Mouse (Mus musculus) Patski (cell line): ENCODE measurements around the gene Tpk1. TPM values are rescaled to one million over a fixed set of nuclear protein-coding genes. Genes with fewer than 3 reads are reported as not detected.
"Not testable (repeated sequence)": the region's sequence is repeated elsewhere in the genome, so short reads cannot be mapped to it uniquely, and the experiment has no call there.

ENCODE experiments used
- ATAC-seq: fragments of 100-300 bp; one replicate; pipeline ENCODE4 v1.8.0; 2021
- CTCF ChIA-PET: fragments of 350-600 bp; sonication (Branson Sonifier 250); formaldehyde crosslinking; loops from one replicate; lab custom pipeline; 2022; ENCODE audit warnings: inconsistent platforms; lab: Charles Lee
- POLR2A ChIA-PET: fragments of 350-600 bp; sonication (Branson Sonifier 250); formaldehyde crosslinking; loops from one replicate; lab custom pipeline; 2022; ENCODE audit warnings: antibody characterized with exemption, inconsistent platforms; lab: Charles Lee
- DNase-seq: peaks from one replicate; pipeline ENCODE4 v3.0.0-alpha.2; 2011; ENCODE audit warnings: low read depth, low spot score
- H3K27me3 ChIP-seq: fragments of 371-371 bp; one replicate; pipeline ENCODE4 v1.5.1; 2021
- CTCF ChIP-seq: fragments of 100-300 bp; IDR thresholded peaks from one replicate; pipeline ENCODE4 v1.5.1; 2021
- in situ Hi-C: fragments of 300-500 bp; cut with MboI; formaldehyde crosslinking; loops from 3 replicates; pipeline ENCODE4 v1.11.1; 2018; ENCODE audit warnings: low pct_unique_long_range_greater_than_20kb, mixed read lengths
- polyA plus RNA-seq: library from polyadenylated mRNA; unstranded; gene quantifications from one replicate; pipeline ENCODE4 v1.2.3, GENCODE M21; 2021

Gene Tpk1
- polyA plus RNA-seq, 1 experiment from 2014 or later = 6.4 TPM

DNA sequence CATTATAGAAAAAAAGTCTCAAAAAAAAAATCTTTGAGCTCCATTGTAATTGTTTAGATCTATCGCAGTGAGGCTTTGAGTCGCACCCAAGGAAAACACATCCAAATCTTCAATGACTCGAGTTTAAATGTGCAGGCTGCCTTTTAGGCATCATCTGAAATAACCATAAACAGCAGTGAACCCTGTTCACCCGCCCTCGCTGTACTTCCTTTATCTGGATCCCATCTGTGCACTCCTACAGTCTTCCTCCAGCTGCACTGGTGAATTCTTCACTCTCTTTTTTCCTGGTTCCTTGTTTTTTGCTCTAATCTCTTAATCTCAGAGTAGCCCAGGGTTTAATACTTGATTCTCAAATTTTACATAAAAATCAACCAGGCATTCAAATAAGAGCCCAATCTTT, 23.7 kb downstream of the Tpk1 start:
- CTCF ChIA-PET = interaction anchor here (1.2 kb wide), 1 partner anchor 12 kb away, joined by 3 read pairs; no protein-coding TSS in a partner anchor
- in situ Hi-C loops = no loop called here
- no peak for TF ChIP-seq CTCF
- DNase-seq = no peak
- POLR2A ChIA-PET = no interaction called here
- no peaks in the 10 kb centered on the region for H3K27me3 ChIP-seq
- no peak for ATAC-seq

DNA sequence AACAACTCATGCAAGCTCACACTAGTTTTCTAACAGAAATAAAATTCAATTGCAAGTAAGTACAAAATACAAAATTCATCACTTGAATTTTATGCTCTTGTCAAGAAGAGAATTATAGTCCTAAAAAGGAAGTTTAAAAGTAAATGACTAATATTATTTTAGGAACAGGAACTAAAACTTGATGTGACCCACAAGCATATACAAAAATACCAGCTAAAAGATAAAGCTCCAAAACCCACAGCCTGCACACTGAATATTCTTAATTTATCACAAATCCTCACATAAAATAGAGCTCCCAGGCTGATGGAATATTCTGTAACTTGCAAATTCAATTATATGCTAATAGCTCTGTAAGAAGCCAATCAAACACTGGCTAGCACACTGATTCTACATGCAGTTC, 25.5 kb downstream of the Tpk1 start:
- TF ChIP-seq CTCF = no peak
- CTCF ChIA-PET = interaction anchor here (1.0 kb wide), 1 partner anchor 13 kb away, joined by 3 read pairs; no protein-coding TSS in a partner anchor
- no peak for DNase-seq
- ATAC-seq = no peak
- POLR2A ChIA-PET = no interaction called here
- no peaks in the 10 kb centered on the region for H3K27me3 ChIP-seq
- in situ Hi-C loops = no loop called here

DNA sequence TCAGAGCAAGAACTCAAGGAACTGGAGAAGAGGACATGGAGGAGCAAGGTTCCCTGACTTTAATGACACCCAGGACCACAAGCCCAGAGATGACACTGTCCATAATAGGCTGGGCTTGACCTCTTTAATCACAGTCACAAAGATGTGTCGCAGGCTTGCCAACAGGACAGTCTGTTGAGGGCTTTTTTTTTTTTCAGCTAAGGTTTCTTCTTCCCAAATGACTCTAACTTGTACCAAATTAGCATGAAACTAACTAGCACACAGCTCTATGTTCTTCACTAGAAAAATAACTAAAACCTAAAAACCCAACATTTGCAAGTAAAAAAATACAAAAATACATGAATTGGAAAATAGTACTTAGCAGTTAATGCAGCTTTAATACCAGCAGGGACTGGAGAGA, 27.2 kb downstream of the Tpk1 start:
- CTCF ChIA-PET = interaction anchor here (0.7 to 1.9 kb wide), 2 partner anchors 12 to 23 kb away, joined by 3 to 4 read pairs; no protein-coding TSS in a partner anchor
- POLR2A ChIA-PET = no interaction called here
- in situ Hi-C loops = no loop called here
- ATAC-seq (no peak), DNase-seq (no peak)
- TF ChIP-seq CTCF = no peak
- H3K27me3 ChIP-seq = no peaks in the 10 kb centered on the region

DNA sequence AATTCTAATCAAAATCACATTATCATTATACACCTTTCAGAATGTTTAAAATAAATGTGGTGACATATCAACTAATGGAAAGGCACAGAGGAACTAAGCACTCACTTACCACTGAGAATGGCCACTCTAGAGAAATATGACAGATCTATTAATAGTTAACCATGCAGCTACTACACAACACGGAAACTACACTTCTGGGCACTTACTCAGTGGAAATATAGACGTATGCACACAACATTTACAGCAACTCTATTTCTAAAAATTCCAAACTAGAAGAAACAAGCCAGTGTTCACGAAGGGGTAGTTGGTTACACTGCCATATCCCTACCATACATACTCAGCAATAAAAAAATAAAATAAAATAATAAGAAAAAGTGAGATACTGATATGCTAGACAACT, 28.0 kb downstream of the Tpk1 start:
- ATAC-seq (no peak), DNase-seq (no peak)
- no peaks in the 10 kb centered on the region for H3K27me3 ChIP-seq
- TF ChIP-seq CTCF = no peak
- ChIA-PET CTCF (interaction anchor here (0.7 to 1.9 kb wide), 2 partner anchors 13 to 22 kb away, joined by 3 to 4 read pairs; no protein-coding TSS in a partner anchor), POLR2A (no interaction called here)
- in situ Hi-C loops = no loop called here

DNA sequence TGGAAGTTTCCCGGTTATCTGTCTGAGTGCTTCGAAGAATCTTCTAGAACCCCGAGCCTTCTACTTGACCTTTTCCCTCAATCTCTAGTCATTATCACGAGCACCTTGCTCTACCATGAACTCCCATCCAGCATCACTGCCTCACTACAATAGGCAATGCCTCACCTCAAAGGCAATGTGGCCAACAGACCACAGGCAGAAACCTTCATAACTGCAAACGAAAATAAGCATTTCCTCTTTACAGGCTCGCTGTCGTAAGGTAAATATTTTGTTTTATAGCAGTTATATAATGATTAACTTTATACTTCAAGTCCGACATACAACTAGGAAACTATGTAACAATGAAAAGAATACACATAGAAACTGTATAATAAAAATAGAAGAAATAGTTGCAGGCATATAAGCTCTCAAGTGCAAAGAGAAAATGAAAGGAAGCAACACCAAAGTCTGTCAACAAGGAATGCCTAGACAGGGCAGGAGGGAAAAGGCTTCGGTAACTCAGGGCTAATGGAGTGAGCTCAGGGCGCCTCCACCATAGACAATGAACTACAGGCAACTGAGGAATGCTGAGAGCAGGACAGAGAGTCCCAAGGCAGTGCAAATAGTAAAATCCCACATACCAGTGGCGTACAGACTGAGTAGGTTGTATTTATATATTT, 29.0 kb downstream of the Tpk1 start:
- ChIA-PET POLR2A (no interaction called here), CTCF (no interaction called here)
- in situ Hi-C loops = no loop called here
- peak; percentile 58 for ATAC-seq
- DNase-seq = no peak
- H3K27me3 ChIP-seq = no peaks in the 10 kb centered on the region
- no peak for TF ChIP-seq CTCF

DNA sequence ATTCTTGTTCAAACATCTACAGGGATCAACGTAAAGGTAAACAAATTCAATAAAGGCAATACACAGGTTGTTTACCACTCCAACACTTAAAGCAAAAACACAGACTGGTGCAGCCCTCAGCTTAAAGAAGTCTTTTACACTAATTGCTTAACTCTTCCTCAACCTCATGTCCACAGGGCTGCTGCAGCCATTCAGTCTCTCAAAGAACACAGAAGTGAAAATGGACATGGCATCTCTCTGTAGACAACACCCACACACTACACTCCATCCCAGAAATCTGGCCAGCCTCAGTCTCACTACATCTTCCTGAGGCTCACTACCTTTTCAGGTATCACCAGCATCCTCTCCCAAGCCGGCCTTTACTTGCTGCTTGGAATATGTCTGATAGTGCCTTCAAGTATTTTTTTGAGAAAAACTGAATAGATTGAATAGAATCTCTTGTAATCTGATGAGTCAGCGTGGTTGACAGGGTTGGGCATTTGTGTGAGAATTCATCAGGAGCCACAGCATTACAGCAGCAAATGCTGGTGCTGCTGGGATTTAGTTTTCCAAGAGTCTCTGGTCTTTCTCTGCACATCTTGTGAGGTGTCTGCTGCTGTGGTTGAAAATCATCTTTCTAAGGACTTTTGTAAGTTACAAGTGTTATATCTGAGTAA, 32.6 kb downstream of the Tpk1 start:
- TF ChIP-seq CTCF = no peak
- CTCF ChIA-PET = no interaction called here
- DNase-seq = no peak
- POLR2A ChIA-PET = no interaction called here
- H3K27me3 ChIP-seq = no peaks in the 10 kb centered on the region
- in situ Hi-C loops = no loop called here
- ATAC-seq = no peak

DNA sequence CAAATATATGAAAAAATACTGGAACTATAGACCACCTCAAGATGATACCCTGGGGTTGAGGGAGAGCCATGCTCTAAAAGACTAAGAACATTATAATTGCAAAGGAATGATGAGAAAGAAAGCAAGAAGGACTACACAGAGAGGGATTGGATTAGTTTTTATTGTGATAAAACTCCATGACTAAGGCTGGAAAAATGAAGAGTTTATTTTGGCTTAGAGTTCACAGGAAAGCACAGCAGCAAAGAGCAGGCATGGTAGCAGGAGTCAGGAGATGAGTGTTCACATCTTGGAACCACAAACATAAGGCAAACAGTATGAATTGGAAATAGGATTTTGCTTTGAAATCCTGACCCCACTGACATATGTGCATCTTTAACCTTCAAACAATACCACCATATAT, 33.2 kb downstream of the Tpk1 start:
- ChIA-PET POLR2A (no interaction called here), CTCF (no interaction called here)
- H3K27me3 ChIP-seq = no peaks in the 10 kb centered on the region
- ATAC-seq (peak; percentile 71), DNase-seq (no peak)
- no peak for TF ChIP-seq CTCF
- in situ Hi-C loops = no loop called here

DNA sequence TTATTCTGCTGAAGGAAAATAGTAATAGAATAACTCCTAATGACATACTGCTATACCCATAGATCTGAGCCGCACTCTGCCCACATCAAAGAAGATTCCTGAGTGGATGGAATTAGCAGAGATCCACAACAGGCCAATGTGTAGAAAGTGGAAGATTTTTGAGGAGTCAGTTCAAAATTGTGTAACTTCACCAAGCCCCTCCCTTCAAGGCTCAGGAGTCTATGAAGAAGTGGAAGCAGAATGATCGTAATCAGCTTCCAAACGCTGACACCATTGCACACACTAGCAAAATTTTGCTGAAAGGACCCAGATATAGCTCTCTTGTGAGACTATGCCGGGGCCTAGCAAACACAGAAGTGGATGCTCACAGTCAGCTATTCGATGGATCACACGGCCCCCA, 42.6 kb downstream of the Tpk1 start:
- H3K27me3 ChIP-seq, in situ Hi-C loops, DNase-seq, POLR2A ChIA-PET, ATAC-seq: not testable (repeated sequence)
- CTCF ChIA-PET = interaction anchor here (1.2 to 1.4 kb wide), 2 partner anchors 13 to 345 kb away, joined by 3 read pairs; no protein-coding TSS in a partner anchor

DNA sequence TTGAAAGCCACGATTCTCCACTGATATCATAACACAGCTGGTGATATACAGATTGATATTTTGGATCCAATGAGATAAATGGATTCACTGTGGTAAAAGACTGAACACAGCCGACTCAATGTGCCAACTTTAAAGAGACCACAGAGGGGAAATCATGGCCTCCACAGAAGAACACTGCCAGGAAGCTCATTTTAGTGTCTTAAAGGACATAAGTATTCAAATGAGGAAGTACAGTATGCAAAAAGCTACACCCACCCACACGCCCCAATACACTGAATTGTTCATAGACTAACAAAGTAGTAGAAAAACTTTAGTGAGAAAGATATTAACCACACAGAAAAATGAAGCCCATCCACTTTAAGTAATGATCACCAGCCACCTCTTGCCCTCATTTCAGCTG, 46.8 kb downstream of the Tpk1 start:
- in situ Hi-C loops = no loop called here
- DNase-seq (no peak), ATAC-seq (no peak)
- H3K27me3 ChIP-seq = no peaks in the 10 kb centered on the region
- CTCF ChIA-PET = interaction anchor here (0.9 kb wide), 1 partner anchor 12 kb away, joined by 4 read pairs; no protein-coding TSS in a partner anchor
- POLR2A ChIA-PET = no interaction called here
- TF ChIP-seq CTCF = no peak

DNA sequence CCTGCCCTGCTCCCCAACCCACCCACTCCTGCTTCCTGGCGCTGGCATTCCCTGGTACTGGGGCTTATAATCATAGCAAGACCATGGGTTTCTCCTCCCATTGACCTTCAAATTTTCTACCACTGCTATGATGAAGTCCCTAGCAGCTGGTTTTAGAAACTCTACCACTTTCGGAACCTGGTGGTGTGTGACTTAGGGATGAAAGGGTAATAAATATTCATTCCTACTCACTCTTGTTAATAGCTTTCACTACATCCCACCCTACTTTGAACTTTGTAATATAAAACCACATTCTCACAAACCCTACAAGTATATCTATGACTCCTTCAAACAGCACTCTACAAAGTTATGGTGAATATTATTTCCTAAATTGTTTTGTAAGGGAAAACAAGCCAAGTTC, 54.3 kb downstream of the Tpk1 start:
- CTCF ChIA-PET = interaction anchor here (0.9 to 1.1 kb wide), 2 partner anchors 23 to 27 kb away, joined by 3 read pairs; no protein-coding TSS in a partner anchor
- DNase-seq (no peak), ATAC-seq (no peak)

More for the DNA sequence above, 54.3 kb downstream of the Tpk1 start:
- H3K27me3 ChIP-seq = no peaks in the 10 kb centered on the region
- in situ Hi-C loops = no loop called here
- POLR2A ChIA-PET = no interaction called here
- no peak for TF ChIP-seq CTCF
